Mouse (Mus musculus): ENCODE results near the gene AI481877. TPM values are rescaled to one million over a fixed set of nuclear protein-coding genes. Genes with fewer than 3 reads are reported as not detected.

AI481877 gene
- polyA plus RNA-seq, 1 experiment from 2014 or later, result 0.05 TPM

Other genes with a start within 250 kb of the AI481877 start
- 55.7 and 58.6 TPM in 2 replicates for gene Ecpas, start 226.2 kb downstream of the AI481877 start, polyA plus RNA-seq (2014; fragmentation: Nextera tagmentation; extraction: Ambion mirVana)
- gene Zkscan16, start 195.4 kb downstream of the AI481877 start, polyA plus RNA-seq (2014; fragmentation: Nextera tagmentation; extraction: Ambion mirVana), result 2.5 and 2.6 TPM in 2 replicates
- gene Ptgr1, start 151.9 kb downstream of the AI481877 start, polyA plus RNA-seq (2014; fragmentation: Nextera tagmentation; extraction: Ambion mirVana), result 3.6 and 3.7 TPM in 2 replicates
- 6.9 and 7.4 TPM in 2 replicates for gene Dnajc25, start 143.9 kb downstream of the AI481877 start, polyA plus RNA-seq (2014; fragmentation: Nextera tagmentation; extraction: Ambion mirVana)
- 8.4 and 10.2 TPM in 2 replicates for gene Gm20503, start 135.8 kb downstream of the AI481877 start, polyA plus RNA-seq (2014; fragmentation: Nextera tagmentation; extraction: Ambion mirVana)
- gene Gng10, start 103.9 kb downstream of the AI481877 start, polyA plus RNA-seq (2014; fragmentation: Nextera tagmentation; extraction: Ambion mirVana), result 197 and 226 TPM in 2 replicates
- 25.9 and 26.6 TPM in 2 replicates for gene Ugcg, start 50.3 kb upstream of the AI481877 start, polyA plus RNA-seq (2014; fragmentation: Nextera tagmentation; extraction: Ambion mirVana)

Measured in neural tube, embryonic 14.5 days (tissue).